Mouse (Mus musculus) small intestine, adult 2 months (tissue): ENCODE measurements at regions not wholly inside any gene's neighbourhood (a gene's known extent, or its start where the extent isn't known, plus 50 kb on each side); places are given as distances from the start of the nearest gene placed in this dataset.

Source experiments
- CTCF ChIP-seq: fragments of 200-500 bp; IDR thresholded peaks from 2 replicates; pipeline ENCODE4 v1.5.1; 2012; ENCODE audit warnings: low read depth, mild to moderate bottlenecking, control low read depth, inconsistent platforms, low read length, moderate library complexity, mixed read lengths; ENCODE audit not compliant: insufficient replicate concordance, insufficient read length; ENCODE audit errors: extremely low read depth
- POLR2A ChIP-seq: fragments of 200-500 bp; IDR thresholded peaks from 2 replicates; pipeline ENCODE4 v1.6.1; 2012; ENCODE audit warnings: low read depth, mild to moderate bottlenecking, control low read depth, inconsistent platforms, low read length, moderate library complexity

DNA sequence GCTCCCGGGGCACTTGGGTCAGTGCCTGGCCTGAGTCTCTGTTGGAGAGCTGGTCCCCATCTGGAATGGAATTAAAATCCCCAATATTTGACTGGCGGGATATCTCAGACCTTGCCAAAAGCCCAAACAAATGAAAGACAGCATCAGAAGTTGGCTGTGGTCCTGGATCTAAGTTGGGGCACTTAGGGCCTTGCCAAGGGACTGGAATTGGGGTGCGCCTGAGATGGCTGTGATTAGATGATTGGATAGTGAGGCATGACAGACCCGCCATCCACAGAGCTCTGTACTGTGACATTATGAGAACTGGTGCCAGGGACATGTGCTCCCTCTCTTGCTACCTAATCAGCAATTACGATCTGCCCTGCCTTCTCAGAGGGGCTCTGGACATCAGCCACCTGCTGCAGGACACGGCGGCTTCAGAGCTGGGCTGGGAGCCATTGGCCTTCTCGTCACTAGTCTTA is 151.0 kb upstream of the 9630041A04Rik start:
- TF ChIP-seq CTCF (no peak), POLR2A (no peak)
